Mouse (Mus musculus): Measurements from ENCODE around the gene Cyth3. TPM values are rescaled to one million over a fixed set of nuclear protein-coding genes. Genes with fewer than 3 reads are reported as not detected.

The Cyth3 gene
- polyA plus RNA-seq, 1 experiment from 2014 or later = 39.9 TPM

GRCm38 (mm10) chr5:143638516-143639270 is 16.4 kb downstream of the Cyth3 start:
- Histone ChIP-seq H3K4me2 (replicated peaks) (no peak overlapping the region), H3K27ac (no peak overlapping the region), H3K4me3 (replicated peaks; ENCODE audit: low read length) (no peak overlapping the region), H3K9ac (no peak overlapping the region), H3K27me3 (ENCODE audit: control insufficient read depth, insufficient read depth, low read length) (no peaks in the 10 kb centered on the region), H3K9me3 (ENCODE audit: control insufficient read depth, low read length) (no peaks in the 10 kb centered on the region), H3K4me1 (replicated peaks; ENCODE audit: control insufficient read depth, insufficient read depth, low read length) (peaks cover 3% of the 10 kb centered on the region), H3K36me3 (replicated peaks; ENCODE audit: control insufficient read depth, insufficient read depth) (no peaks in the 10 kb centered on the region)
- DNase-seq (ENCODE audit: low spot score) (no peak), ATAC-seq (ENCODE audit: low FRiP score) (no peak)
- WGBS = 85% methylated on average over 7 of the region's 7 CpGs

- H3K4me1 ChIP-seq (replicated peaks; ENCODE audit: control insufficient read depth, insufficient read depth, low read length) = no peaks in the 10 kb centered on the region
- H3K4me2 ChIP-seq (replicated peaks) = no peak overlapping the region
- no peak overlapping the region for H3K4me3 ChIP-seq (replicated peaks; ENCODE audit: low read length)
- no peaks in the 10 kb centered on the region for H3K27me3 ChIP-seq (ENCODE audit: control insufficient read depth, insufficient read depth, low read length)
- no peak overlapping the region for H3K27ac ChIP-seq
- no peaks in the 10 kb centered on the region for H3K9me3 ChIP-seq (ENCODE audit: control insufficient read depth, low read length)
- H3K9ac ChIP-seq = no peak overlapping the region
- WGBS = 94% methylated on average over 4 of the region's 4 CpGs
- no peaks in the 10 kb centered on the region for H3K36me3 ChIP-seq (replicated peaks; ENCODE audit: control insufficient read depth, insufficient read depth)
- DNase-seq (ENCODE audit: low spot score) = no peak
- no peak for ATAC-seq (ENCODE audit: low FRiP score)
Observed at GRCm38 (mm10) chr5:143639329-143639728, 17.1 kb downstream of the Cyth3 start.

GRCm38 (mm10) chr5:143639810-143640209 is 17.6 kb downstream of the Cyth3 start:
- Histone ChIP-seq H3K4me2 (replicated peaks) (no peak overlapping the region), H3K4me1 (replicated peaks; ENCODE audit: control insufficient read depth, insufficient read depth, low read length) (no peaks in the 10 kb centered on the region), H3K9ac (no peak overlapping the region), H3K9me3 (ENCODE audit: control insufficient read depth, low read length) (no peaks in the 10 kb centered on the region), H3K27ac (no peak overlapping the region), H3K4me3 (replicated peaks; ENCODE audit: low read length) (no peak overlapping the region), H3K36me3 (replicated peaks; ENCODE audit: control insufficient read depth, insufficient read depth) (no peaks in the 10 kb centered on the region), H3K27me3 (ENCODE audit: control insufficient read depth, insufficient read depth, low read length) (no peaks in the 10 kb centered on the region)
- no peak for ATAC-seq (ENCODE audit: low FRiP score)
- WGBS = 87% methylated on average over 7 of the region's 7 CpGs
- DNase-seq (ENCODE audit: low spot score) = no peak

- Histone ChIP-seq H3K27ac (no peak overlapping the region), H3K4me3 (replicated peaks; ENCODE audit: low read length) (no peak overlapping the region), H3K27me3 (ENCODE audit: control insufficient read depth, insufficient read depth, low read length) (no peaks in the 10 kb centered on the region), H3K9me3 (ENCODE audit: control insufficient read depth, low read length) (no peaks in the 10 kb centered on the region), H3K9ac (no peak overlapping the region), H3K4me1 (replicated peaks; ENCODE audit: control insufficient read depth, insufficient read depth, low read length) (no peaks in the 10 kb centered on the region), H3K36me3 (replicated peaks; ENCODE audit: control insufficient read depth, insufficient read depth) (no peaks in the 10 kb centered on the region), H3K4me2 (replicated peaks) (no peak overlapping the region)
- DNase-seq (ENCODE audit: low spot score) (no peak), ATAC-seq (ENCODE audit: low FRiP score) (no peak)
- 77% methylated on average over 3 of the region's 3 CpGs for WGBS
Observed at GRCm38 (mm10) chr5:143641503-143641902, 19.3 kb downstream of the Cyth3 start.

- no peaks in the 10 kb centered on the region for H3K36me3 ChIP-seq (replicated peaks; ENCODE audit: control insufficient read depth, insufficient read depth)
- H3K27ac ChIP-seq = no peak overlapping the region
- no peaks in the 10 kb centered on the region for H3K9me3 ChIP-seq (ENCODE audit: control insufficient read depth, low read length)
- no peak for ATAC-seq (ENCODE audit: low FRiP score)
- H3K4me3 ChIP-seq (replicated peaks; ENCODE audit: low read length) = no peak overlapping the region
- no peaks in the 10 kb centered on the region for H3K27me3 ChIP-seq (ENCODE audit: control insufficient read depth, insufficient read depth, low read length)
- WGBS = 40% methylated on average over 4 of the region's 4 CpGs
- H3K4me1 ChIP-seq (replicated peaks; ENCODE audit: control insufficient read depth, insufficient read depth, low read length) = no peaks in the 10 kb centered on the region
- DNase-seq (ENCODE audit: low spot score) = no peak
- no peak overlapping the region for H3K4me2 ChIP-seq (replicated peaks)
- no peak overlapping the region for H3K9ac ChIP-seq
Observed at GRCm38 (mm10) chr5:143642262-143642831, 20.1 kb downstream of the Cyth3 start.

- Histone ChIP-seq H3K9ac (no peak overlapping the region), H3K4me2 (replicated peaks) (no peak overlapping the region), H3K4me1 (replicated peaks; ENCODE audit: control insufficient read depth, insufficient read depth, low read length) (no peaks in the 10 kb centered on the region), H3K9me3 (ENCODE audit: control insufficient read depth, low read length) (no peaks in the 10 kb centered on the region), H3K4me3 (replicated peaks; ENCODE audit: low read length) (no peak overlapping the region), H3K36me3 (replicated peaks; ENCODE audit: control insufficient read depth, insufficient read depth) (no peaks in the 10 kb centered on the region), H3K27ac (no peak overlapping the region), H3K27me3 (ENCODE audit: control insufficient read depth, insufficient read depth, low read length) (no peaks in the 10 kb centered on the region)
- DNase-seq (ENCODE audit: low spot score) (no peak), ATAC-seq (ENCODE audit: low FRiP score) (no peak)
- 82% methylated on average over 5 of the region's 5 CpGs for WGBS
Observed at GRCm38 (mm10) chr5:143645976-143646375, 23.7 kb downstream of the Cyth3 start.

GRCm38 (mm10) chr5:143647412-143647811 is 25.2 kb downstream of the Cyth3 start:
- Histone ChIP-seq H3K4me2 (replicated peaks) (no peak overlapping the region), H3K36me3 (replicated peaks; ENCODE audit: control insufficient read depth, insufficient read depth) (no peaks in the 10 kb centered on the region), H3K27me3 (ENCODE audit: control insufficient read depth, insufficient read depth, low read length) (no peaks in the 10 kb centered on the region), H3K9ac (no peak overlapping the region), H3K27ac (no peak overlapping the region), H3K9me3 (ENCODE audit: control insufficient read depth, low read length) (no peaks in the 10 kb centered on the region), H3K4me1 (replicated peaks; ENCODE audit: control insufficient read depth, insufficient read depth, low read length) (no peaks in the 10 kb centered on the region), H3K4me3 (replicated peaks; ENCODE audit: low read length) (no peak overlapping the region)
- DNase-seq (ENCODE audit: low spot score) = no peak
- ATAC-seq (ENCODE audit: low FRiP score) = no peak
- 90% methylated on average over 2 of the region's 2 CpGs for WGBS

- H3K4me2 ChIP-seq (replicated peaks) = no peak overlapping the region
- no peak overlapping the region for H3K27ac ChIP-seq
- no peak overlapping the region for H3K9ac ChIP-seq
- DNase-seq (ENCODE audit: low spot score) = no peak
- H3K9me3 ChIP-seq (ENCODE audit: control insufficient read depth, low read length) = no peaks in the 10 kb centered on the region
- H3K36me3 ChIP-seq (replicated peaks; ENCODE audit: control insufficient read depth, insufficient read depth) = no peaks in the 10 kb centered on the region
- no peak overlapping the region for H3K4me3 ChIP-seq (replicated peaks; ENCODE audit: low read length)
- 88% methylated on average over 2 of the region's 2 CpGs for WGBS
- no peaks in the 10 kb centered on the region for H3K4me1 ChIP-seq (replicated peaks; ENCODE audit: control insufficient read depth, insufficient read depth, low read length)
- no peak for ATAC-seq (ENCODE audit: low FRiP score)
- no peaks in the 10 kb centered on the region for H3K27me3 ChIP-seq (ENCODE audit: control insufficient read depth, insufficient read depth, low read length)
Observed at GRCm38 (mm10) chr5:143648058-143648457, 25.8 kb downstream of the Cyth3 start.

GRCm38 (mm10) chr5:143649168-143649567 is 26.9 kb downstream of the Cyth3 start:
- Histone ChIP-seq H3K4me1 (replicated peaks; ENCODE audit: control insufficient read depth, insufficient read depth, low read length) (no peaks in the 10 kb centered on the region), H3K4me3 (replicated peaks; ENCODE audit: low read length) (no peak overlapping the region), H3K9ac (no peak overlapping the region), H3K9me3 (ENCODE audit: control insufficient read depth, low read length) (no peaks in the 10 kb centered on the region), H3K27ac (no peak overlapping the region), H3K27me3 (ENCODE audit: control insufficient read depth, insufficient read depth, low read length) (no peaks in the 10 kb centered on the region), H3K4me2 (replicated peaks) (no peak overlapping the region), H3K36me3 (replicated peaks; ENCODE audit: control insufficient read depth, insufficient read depth) (no peaks in the 10 kb centered on the region)
- WGBS = 92% methylated on average over 6 of the region's 6 CpGs
- ATAC-seq (ENCODE audit: low FRiP score) (no peak), DNase-seq (ENCODE audit: low spot score) (no peak)

All from hindbrain, embryonic 14.5 days (tissue).